Mouse (Mus musculus) mesoderm, embryonic 11.5 days (tissue): Measurements from ENCODE around the gene Als2cr12.
"Not testable (repeated sequence)": the region's sequence is repeated elsewhere in the genome, so short reads cannot be mapped to it uniquely, and the experiment has no call there.

Experiments
- DNase-seq: peaks from one replicate; pipeline ENCODE4 v3.0.0-alpha.2; 2012; ENCODE audit warnings: low read depth, low spot score

The Als2cr12 gene

DNA sequence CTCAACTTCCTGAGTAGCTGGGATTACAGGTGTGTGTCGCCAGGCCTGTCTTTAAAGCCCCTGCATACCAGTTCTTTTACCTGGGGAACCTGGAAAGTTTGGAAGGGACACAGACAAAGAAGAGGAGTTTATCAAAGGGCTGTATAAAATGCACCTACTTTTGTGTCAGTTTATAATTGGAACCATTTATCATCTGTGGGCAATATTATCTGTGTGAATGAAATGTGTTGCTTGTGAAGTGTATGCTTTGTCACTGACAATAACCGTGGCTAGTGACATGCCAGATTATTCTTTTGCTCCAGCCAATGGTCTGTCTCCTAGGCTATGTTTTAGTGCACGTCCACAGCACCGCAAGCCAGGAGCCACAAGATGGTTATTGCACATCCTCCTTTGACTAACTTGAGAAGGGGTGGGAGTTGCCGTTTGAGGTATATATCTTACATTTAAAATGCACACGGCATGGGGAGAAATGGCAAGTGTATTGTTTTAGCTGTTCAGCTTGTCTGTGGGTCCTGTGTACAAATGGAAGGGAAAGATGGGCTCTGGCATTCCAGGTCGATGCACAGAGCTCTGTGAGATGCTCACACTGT lies 23.7 kb upstream of the Als2cr12 start:
- DNase-seq: no peak

DNA sequence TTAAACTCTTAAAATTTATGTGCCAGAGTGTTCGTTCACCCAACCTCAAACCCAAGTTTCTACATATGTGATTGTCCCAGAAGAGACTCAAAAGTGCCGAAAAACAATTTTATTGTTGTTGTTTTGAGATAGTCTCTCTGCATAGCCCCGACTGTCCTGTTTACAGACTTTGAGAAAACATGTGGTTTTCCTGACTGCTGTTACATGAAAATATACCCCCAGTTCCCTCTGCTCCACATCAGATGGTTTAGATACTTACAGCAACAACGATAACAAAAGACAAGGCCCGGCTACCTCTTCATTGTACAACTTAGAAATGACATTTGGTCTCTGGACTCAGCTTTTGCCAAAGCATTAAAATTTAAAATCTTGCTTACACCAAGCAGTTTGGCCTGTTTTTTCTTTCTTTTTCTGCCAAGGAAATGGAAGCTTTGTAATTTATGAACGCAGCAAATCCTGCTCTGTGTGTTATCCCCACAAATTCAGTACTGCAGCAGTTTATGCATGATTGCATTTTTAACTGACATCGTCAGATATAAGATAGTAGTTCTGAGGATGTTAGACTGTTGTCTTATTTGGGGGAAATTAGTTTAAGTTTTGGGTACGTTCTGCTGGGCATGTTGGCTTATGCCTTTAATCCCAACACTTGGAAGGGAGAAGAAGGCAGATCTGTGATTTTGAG lies 21.9 kb upstream of the Als2cr12 start:
- DNase-seq: no peak

DNA sequence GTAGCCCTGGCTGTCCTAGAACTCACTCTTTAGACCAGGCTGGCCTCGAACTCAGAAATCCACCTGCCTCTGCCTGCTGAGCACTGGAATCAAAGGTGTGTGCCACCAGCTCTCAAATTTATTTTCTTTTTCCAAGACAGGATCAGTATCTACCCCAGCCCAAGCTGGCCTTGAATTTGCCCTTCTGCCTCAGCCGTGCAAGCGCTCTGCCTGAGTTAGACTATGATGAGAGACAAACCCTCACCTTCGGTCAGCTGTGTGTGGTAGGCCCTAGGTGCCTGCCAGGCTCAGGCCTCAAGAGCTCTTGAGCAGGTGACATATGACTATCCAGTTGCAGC lies 21.1 kb upstream of the Als2cr12 start:
- DNase-seq: no peak

DNA sequence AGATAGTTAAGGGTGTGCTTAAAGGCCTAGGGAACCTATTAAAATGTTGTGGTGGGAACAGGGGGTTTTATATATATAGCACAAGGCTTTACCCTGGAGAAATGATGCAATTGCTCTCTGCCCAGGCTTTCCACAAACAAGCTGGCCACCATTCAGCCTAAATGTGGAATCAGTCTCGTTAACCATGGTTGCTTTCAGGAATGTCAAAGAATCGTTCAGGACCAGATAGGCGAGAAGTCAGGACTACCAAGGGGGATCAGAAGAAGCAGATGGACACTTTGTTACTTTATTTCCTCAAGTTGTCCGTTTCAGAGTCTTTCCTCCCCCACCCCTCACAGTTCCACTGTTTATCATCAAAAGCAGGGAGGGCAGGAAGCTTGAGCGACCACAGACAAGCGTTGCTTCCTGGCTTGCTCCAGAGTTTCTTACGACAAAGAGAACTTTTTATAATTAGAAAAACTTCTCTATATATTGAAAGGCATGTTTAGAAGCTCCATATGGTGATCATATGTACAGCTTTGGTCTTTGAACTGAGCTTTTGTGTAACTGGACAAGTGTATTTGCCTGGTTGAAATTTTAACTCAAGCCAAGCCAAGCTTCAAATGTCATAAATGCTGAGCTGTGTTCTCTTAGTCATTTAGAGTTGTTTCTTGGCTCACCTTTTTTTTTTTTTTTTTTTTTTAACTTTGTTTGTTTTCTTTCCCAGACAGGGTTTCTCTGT lies 20.5 kb upstream of the Als2cr12 start:
- no peak for DNase-seq

DNA sequence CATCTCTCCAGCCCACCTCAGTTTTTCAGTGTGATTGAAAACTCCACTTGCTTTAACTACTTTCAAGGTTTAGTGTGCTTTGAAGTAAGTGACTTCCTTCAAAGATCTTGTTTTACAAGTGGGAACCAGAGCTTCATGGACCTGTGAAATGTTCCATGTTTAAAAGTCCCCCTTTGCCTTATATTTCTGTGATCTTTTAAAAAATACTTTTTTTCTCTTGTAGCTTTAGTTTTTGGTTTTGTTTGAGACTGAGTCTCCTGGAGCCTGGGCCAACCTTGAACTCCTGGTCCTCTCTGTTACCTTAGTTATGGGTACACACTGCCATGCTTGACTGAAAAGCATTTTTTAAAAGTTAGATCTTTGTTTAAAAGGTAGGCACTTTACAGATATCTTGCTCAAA lies 19.7 kb upstream of the Als2cr12 start:
- DNase-seq: no peak

DNA sequence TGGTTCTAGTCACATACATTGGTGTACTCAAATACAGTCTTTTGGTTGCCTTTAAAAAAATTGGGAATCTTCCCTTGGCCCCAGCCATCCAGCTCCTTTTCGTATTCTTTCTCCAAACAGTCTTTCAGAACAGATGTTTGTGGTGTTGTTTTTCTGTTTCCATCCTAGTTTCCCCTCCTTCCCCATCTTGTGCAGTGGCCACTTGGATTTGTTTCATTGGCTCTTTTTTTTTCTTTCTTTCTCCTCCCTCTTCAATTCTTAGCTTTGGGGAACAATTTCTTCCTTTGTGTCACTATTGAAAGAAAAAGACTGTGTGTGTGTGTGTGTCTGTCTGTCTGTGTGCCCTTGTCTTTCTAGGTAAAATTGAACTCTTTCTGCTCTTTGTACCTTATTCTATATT lies 18.6 kb upstream of the Als2cr12 start:
- no peak for DNase-seq

DNA sequence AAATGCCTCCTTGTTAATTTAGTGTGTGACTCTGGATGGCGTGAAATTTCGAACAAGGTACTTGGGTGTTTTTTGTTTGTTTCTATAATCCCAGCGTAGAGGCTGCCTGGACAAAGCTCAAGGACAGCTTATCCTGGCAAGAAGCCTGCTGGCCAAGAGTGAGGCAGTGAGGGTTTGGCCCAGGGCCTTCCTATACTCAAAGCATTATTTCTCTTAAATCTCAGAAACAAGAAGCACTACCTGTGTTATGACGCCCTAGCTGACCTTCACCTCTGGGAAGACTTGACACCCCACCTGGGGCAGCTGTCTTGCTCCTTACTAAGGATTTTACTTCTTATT lies 18.1 kb upstream of the Als2cr12 start:
- DNase-seq: peak; percentile 8

DNA sequence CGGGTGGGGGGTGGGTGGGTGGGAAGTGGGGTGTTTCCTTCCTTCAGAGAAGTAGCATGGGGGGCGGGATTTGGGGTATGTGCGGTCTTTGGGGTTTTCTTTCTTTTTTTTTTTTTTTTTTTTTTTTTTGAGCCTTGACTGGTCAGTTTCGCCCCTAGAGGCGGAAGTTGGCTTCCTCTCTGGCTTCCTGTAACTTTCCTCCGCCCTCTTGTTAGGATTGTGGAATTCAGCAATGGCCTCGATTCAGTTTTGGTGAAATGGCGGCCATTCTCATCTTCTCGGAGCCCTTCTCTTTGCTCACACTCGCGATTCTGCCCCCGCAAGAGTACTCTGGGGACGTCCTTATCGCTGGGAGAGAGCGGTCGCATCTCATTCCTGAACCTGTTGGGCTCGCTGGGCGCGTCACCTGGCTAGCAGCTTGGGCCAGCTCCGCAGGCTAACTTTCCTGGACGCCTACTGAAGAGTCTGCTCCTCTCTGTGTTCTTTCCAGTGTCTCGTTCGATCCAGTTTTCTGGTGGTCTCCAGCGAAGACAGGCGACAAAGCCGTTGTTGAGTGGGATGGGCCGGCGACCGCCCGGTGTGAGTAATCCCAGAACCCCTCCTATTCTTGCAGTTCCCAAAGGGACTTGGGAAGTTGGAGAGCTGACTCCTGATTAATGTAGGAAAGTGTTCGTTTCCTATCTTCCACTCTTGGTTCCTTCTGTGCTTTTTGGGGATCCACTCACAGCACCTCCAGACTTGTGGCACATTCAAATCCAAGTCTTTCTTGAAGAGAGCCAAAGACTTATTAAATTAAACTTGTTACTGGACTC lies 17.5 kb upstream of the Als2cr12 start:
- peak; percentile 81 for DNase-seq

DNA sequence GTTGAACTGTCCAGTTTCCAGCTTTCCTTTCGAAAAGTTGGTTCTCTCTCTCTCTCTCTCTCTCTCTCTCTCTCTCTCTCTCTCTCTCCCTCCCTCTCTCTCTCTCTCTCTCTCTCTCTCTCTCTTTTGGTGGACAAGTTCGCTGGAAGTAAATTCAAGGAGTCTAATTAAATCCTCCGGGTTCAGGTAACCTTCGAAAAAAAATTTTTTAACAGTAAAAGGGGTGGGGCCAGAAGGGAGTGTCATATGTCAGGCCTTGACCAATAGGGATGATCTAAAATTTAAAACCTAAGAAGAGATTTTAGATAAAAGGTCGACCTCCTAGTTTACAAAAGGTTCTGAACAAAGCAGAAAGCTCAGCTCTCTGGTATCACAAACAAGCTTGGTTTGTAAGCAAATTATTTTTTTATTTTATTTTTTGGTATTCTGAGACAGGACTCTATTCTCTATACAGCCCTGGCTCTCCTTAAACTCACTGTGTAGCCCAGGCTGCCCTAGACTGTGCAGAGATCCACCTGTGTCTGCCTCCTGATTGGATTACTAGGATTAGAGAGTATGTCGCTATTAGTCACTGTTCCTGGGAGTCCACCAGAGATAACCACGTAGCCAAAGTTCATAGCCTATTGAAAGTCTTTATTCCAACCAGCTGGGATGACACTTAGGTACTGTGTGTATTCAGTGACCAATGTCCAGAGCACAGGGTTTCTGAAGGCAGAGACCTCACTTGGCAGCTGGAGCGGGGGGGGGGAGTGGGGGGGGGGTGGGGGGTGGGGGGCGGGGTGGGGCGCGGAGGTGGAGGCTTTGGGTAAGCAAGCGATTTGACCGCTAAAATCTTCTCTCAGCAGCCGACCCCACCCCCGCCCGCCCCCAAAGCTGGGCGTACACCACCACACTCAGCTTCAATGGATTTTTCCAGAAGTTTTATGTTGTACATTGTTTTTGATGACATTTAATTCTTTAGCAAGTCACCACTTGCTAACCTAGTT lies 16.6 kb upstream of the Als2cr12 start:
- DNase-seq: peak; percentile 75

DNA sequence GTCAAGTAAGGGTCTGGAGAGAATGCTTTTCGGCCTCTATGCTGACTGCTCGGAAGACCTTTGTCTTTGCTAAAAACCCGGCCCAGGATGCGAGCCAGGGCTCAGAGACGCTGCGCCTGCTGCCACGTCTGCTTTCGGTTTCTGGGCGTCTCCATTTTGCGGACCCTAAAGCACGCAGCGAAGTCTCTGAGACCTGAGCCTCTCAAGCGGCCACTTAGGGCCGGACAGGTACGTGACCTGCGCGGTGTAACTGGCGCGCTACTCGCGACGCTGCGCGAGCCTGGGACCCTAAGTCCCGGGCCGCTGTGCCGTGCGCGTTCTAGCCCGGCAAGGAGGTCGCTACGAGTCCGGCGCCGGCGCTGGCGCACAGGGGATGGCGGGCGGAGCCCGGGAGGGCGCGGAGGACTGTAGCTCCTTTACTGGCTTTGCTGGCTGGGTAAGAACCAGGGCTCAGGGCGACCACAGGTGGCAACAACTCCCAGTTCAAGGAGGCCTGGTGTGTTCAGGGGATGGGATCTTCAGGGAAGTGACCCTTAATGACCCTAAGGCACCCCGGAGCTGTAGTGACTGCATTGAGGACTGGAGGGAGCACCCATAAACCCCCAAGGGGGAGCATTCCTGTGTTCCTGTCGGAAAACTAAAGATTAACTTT lies 15.7 kb upstream of the Als2cr12 start, which contains the start of gene Cflar:
Gene Cflar, plus strand, starts transcription at position 144 of the 652 bp plus-strand sequence.
- DNase-seq: peak; percentile 65

DNA sequence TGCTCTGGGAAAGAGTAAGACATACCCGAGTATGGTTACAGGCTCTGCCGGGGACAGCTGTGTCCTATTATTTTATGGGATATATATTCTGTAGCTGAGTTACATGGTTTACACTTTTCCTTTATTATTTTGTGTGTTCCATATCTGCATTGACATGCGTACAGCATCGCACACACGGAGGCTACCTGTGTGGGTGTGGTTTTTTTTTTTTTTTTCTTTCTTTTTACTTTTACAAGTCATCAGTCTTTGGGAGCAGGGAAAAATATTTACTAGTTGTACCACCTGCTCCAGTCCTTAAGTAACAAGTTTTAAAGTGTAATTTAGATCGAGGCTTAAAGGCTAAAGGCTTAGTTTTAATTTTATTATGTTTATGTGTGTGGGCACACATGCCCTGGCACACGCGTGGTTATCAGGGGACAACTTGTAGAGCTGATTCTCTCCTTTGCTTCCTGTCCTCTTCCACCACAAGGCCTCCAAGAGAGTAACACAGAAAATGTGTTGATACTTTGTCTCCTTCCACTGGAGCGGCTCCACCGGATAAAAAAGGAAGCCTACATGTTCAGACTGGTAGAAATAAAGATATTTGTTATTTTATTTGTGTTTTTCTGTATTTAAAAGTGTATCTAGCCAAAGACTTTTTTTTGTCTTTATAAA lies 15.0 kb upstream of the Als2cr12 start:
- DNase-seq: no peak

DNA sequence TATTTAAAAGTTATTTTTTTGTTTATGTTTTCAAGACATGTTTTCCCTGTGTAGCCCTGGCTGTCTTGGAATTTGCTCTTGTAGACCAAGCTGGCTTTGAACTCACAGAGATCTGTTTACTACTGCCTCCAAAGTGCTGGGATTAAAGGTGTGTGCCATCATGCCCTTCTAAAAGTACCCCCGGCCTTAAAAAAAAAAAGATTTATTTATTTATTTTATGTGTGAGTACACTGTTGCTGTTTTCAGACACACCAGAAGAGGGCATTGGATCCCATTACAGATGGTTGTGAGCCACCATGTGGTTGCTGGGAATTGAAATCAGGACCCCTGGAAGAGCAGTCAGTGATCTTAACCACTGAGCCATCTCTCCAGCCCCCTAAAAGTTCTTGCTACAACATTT lies 14.3 kb upstream of the Als2cr12 start:
- not testable (repeated sequence) for DNase-seq

DNA sequence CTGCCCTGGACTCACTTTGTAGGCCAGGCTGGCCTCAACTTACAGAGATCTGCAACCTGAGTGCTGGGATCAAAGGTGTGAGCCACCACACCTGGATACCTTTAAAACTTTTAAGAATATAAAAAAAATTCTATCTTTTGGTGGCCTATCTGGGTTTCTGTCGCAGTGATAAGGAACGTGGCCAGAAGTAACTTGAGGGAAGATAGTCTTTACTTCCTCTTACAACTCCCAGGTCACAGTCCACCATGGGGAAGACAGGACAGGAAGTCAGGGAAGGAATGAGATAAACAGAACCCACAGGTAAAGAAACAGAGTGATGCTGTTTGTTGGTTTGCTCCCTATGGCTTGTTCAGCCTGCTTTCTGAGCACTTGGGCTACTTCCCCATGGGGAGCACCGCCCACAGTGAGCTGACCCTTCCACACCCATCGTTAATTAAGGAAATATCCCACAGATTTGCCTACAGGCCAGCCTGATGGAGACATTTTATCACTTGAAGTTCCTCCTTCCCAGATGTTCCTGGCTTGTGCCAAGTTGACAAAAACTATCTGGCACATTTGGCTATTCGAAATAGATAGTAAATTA lies 4.9 kb upstream of the Als2cr12 start:
- not testable (repeated sequence) for DNase-seq

DNA sequence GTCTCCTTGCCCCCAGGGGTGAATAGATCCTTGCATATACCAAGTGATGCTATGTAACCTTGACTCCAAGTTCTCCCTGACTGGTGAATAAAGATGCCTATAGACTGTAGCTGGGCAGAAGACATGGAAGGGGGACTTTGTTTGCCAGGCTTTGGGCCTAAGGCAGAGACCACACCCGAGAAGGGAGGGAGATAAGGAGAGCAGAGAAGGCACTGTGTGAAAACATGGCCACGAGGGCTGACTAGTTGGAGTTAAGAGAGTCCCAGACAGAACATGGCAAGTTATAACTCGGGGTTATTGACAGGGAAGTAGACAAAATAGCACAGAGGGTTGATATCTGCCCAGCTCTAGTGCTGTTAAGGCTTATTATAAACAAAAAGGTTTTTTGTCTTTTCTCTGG lies 4.2 kb upstream of the Als2cr12 start:
- no peak for DNase-seq

DNA sequence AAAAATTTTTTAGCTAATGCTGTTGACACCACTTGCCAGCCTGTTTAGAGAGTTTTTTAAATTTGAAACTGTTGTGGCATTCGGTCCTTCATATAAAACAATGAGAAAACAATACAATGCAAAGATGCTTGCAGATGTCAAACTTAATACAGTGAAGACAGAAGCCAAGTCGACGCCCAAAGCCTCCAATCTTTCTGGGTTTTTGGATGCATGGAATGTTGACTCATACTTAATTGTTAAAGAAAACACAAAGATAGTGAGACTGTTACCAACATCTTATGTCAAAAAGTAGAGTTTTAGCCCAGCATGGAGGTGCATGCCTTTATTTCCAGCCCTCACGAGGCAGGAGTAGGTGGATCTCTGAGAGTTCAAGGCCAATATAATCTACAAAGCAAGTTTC lies 3.0 kb upstream of the Als2cr12 start:
- DNase-seq: no peak

DNA sequence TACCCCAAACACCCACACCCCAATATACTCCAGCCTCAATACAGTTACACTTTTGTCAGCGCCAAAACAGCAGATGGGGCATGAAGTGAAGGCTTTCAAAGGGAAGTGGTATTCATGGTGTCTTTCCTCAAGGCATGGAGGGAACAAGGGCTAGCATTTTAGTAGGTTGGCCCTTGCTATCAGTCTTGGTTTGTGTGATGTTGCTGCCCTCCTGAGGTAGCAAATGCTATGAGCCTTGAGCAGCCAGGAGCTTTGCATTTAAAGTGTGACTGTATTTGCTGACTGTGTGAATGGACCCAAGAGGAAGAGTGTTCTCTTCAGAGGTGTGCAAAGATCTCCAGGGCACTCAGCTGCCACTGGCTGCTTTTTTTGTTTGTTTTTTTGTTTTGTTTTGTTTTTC lies 1.8 kb upstream of the Als2cr12 start:
- DNase-seq: peak; percentile 12

DNA sequence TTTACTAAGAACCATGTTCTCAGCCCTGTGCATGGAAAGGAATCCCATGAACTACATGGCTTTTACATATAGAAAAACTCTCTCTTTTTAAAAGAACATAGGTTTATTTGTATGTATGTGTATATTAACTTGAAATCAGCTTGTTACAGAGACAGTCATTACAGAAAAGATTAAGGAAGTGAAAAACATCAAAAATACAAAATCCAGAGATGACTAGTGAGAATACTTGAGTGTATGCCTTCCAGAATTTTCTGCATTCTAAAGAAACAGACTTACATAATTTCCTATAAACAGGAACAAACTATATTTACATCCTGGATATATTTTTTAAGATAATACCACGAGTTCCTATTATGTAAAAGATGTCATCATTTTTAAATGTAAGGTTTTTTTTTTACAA lies 2.1 kb downstream of the Als2cr12 start:
- no peak for DNase-seq

DNA sequence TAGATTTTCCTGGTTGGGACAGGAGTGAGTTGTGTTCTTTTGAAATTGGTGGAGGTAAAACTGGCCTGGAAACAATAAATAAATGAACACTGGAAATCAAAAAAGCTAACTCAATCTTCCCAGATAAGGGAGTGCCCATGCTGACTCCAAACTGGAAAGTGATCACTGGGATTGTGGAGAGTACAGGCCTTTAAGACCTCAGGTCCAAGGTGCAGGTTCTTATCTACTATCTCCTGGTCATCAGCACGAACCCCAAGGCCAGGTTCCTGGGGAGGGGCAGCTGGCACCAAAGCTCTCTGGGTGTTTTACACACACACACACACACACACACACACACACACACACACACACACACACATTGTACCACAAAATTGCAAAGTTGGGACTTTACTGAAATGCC lies 4.1 kb downstream of the Als2cr12 start:
- not testable (repeated sequence) for DNase-seq

DNA sequence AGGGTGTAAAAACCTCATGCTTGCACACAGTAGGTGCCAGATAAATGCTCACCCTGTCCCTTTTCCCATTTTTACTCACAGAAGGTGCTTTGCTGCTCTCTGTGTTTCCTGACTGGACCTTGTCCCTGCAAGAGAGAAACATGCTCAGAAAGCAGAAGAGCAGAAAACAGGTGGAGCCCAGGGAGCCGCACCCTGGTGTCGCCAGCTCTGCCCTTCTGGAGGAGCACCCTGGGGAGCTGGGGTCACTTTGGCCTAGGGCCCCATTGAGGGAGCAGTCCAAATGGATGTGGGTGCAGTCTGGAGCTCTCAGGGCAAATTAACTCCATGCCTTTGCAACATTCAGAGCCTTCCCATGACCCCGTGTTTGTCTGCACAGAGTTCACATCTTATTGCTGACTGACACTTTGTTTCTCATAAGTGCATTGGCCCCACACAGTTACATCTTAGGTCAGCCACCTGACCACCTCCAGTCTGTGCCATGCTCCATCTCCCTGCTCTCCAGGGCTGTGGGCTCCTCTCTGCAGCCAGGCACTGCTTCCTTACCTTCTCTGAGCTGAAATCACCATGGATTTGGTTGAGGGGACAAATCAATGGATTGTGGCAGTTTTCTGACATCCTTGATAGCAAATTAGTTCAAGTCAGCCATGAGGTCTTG lies 4.8 kb downstream of the Als2cr12 start:
- not testable (repeated sequence) for DNase-seq
